Mouse (Mus musculus) lung, postnatal 0 days (tissue): ENCODE results near the gene Tex19.2. TPM values are rescaled to one million over a fixed set of nuclear protein-coding genes. Genes with fewer than 3 reads are reported as not detected.

Experiments
- ATAC-seq: fragments of 200-750 bp; cut with Nextera tagmentation; 2 replicates; pipeline ENCODE4 v1.8.0; 2017; ENCODE audit warnings: moderate library complexity
- DNase-seq: peaks from one replicate; pipeline ENCODE4 v3.0.0-alpha.2; 2016; ENCODE audit warnings: low spot score
- H3K27ac ChIP-seq: fragments of 300-500 bp; sonication (generic); 2 replicates; pipeline ENCODE4 v1.5.1; 2014; ENCODE audit warnings: antibody characterized with exemption, mild to moderate bottlenecking, low read length, mixed read lengths
- H3K27me3 ChIP-seq: fragments of 300-500 bp; sonication (generic); replicated peaks from 2 replicates; pipeline ENCODE4 v1.6.1; 2014; ENCODE audit warnings: low read length, mixed read lengths; ENCODE audit not compliant: insufficient read depth
- H3K36me3 ChIP-seq: fragments of 300-500 bp; sonication (generic); 2 replicates; pipeline ENCODE4 v1.6.1; 2014; ENCODE audit warnings: low read length, mixed read lengths; ENCODE audit not compliant: insufficient read depth
- H3K4me1 ChIP-seq: fragments of 300-500 bp; sonication (generic); 2 replicates; pipeline ENCODE4 v1.6.1; 2014; ENCODE audit warnings: antibody characterized with exemption, low read depth, low read length, mixed read lengths; ENCODE audit not compliant: insufficient read depth
- H3K4me2 ChIP-seq: fragments of 300-500 bp; sonication (generic); replicated peaks from 2 replicates; pipeline ENCODE4 v1.6.1; 2014; ENCODE audit warnings: low read depth, mild to moderate bottlenecking, low read length, moderate library complexity, mixed read lengths
- H3K4me3 ChIP-seq: fragments of 300-500 bp; sonication (generic); 2 replicates; pipeline ENCODE4 v1.5.1; 2014; ENCODE audit warnings: low read depth, low read length
- H3K9ac ChIP-seq: fragments of 300-500 bp; sonication (generic); replicated peaks from 2 replicates; pipeline ENCODE4 v1.6.1; 2014; ENCODE audit warnings: low read depth, mild to moderate bottlenecking
- H3K9me3 ChIP-seq: fragments of 300-500 bp; sonication (generic); 2 replicates; pipeline ENCODE4 v1.6.1; 2016; ENCODE audit warnings: low read length, mixed read lengths
- CTCF ChIP-seq: IDR thresholded peaks from 2 replicates; pipeline ENCODE4 v1.5.1; 2016; ENCODE audit warnings: antibody characterized with exemption, mild to moderate bottlenecking
- EP300 ChIP-seq: IDR thresholded peaks from 2 replicates; pipeline ENCODE4 v1.6.1; 2016; ENCODE audit warnings: antibody characterized with exemption, mild to moderate bottlenecking, control low read depth
- WGBS: fragments of 180-500 bp; shearing (Covaris S2); extraction: QIAGEN DNeasy Blood & Tissue Kit; methylation state at CpG from one replicate; pipeline ENCODE4 v1.1.7; 2014; 5-methylcytosine and 5-hydroxymethylcytosine counted together
- polyA plus RNA-seq: library from polyadenylated mRNA; unstranded; fragments of >200 nt; fragmentation: Nextera tagmentation; extraction: Ambion mirVana; gene quantifications from 2 replicates; pipeline ENCODE4 v1.2.1, GENCODE M21; 2015

Gene Tex19.2
- not detected in 2 replicates for polyA plus RNA-seq

- Histone ChIP-seq H3K27ac (no peak within 1 kb of the TSS), H3K27me3 (no peaks in the 10 kb centered on the region), H3K9me3 (no peaks in the 10 kb centered on the region), H3K4me3 (no peak within 1 kb of the TSS), H3K4me1 (no peaks in the 10 kb centered on the region), H3K4me2 (no peak within 1 kb of the TSS), H3K9ac (no peak within 1 kb of the TSS), H3K36me3 (no peaks in the 10 kb centered on the region)
- DNase-seq, result no peak
- ATAC-seq, result no peak
- TF ChIP-seq CTCF, result no peak
- no peak for TF ChIP-seq EP300
- 80% methylated on average over 3 of the region's 3 CpGs for whole genome bisulfite sequencing
Measured at GRCm38 (mm10) chr11:121118577-121118976, at the start of gene Tex19.2. Gene Tex19.2, minus strand, starts transcription at chr11:121118677.

GRCm38 (mm10) chr11:121163751-121164150 lies 45.3 kb upstream of the Tex19.2 start:
- H3K4me2 ChIP-seq, result no peak overlapping the region
- H3K9me3 ChIP-seq, result no peaks in the 10 kb centered on the region
- no peak overlapping the region for H3K9ac ChIP-seq
- ATAC-seq (no peak), DNase-seq (no peak)
- no peaks in the 10 kb centered on the region for H3K27me3 ChIP-seq
- WGBS, result 70% methylated on average over 4 of the region's 4 CpGs
- no peak overlapping the region for H3K27ac ChIP-seq
- no peaks in the 10 kb centered on the region for H3K36me3 ChIP-seq
- H3K4me3 ChIP-seq, result no peak overlapping the region
- no peak for TF ChIP-seq CTCF
- no peak for TF ChIP-seq EP300
- no peaks in the 10 kb centered on the region for H3K4me1 ChIP-seq

DNA sequence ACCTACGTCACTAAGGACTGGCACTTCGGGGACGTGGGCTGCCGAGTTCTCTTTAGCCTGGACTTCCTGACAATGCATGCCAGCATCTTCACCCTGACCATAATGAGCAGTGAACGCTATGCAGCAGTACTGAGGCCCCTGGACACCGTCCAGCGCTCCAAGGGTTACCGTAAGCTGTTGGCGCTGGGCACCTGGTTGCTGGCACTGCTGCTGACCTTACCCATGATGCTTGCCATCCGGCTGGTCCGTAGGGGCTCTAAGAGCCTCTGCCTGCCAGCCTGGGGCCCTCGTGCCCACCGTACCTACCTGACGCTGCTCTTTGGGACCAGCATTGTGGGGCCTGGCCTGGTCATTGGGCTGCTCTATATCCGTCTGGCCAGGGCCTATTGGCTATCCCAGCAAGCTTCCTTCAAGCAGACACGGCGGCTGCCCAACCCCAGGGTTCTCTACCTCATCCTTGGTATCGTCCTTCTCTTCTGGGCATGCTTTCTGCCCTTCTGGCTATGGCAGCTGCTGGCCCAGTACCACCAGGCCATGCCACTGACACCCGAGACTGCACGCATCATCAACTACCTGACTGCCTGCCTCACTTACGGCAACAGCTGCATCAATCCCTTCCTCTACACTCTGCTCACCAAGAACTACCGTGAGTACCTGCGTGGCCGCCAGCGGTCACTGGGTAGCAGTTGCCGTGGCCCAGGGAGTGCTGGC lies 42.3 kb upstream of the Tex19.2 start:
- no peak overlapping the region for H3K4me2 ChIP-seq
- ATAC-seq, result no peak

GRCm38 (mm10) chr11:121159971-121160370 lies 41.5 kb upstream of the Tex19.2 start, which contains the start of gene Uts2r:
Gene Uts2r, plus strand, starts transcription at chr11:121160271.
- no peak for ATAC-seq
- Histone ChIP-seq H3K4me2 (no peak within 1 kb of the TSS), H3K9ac (no peak within 1 kb of the TSS), H3K4me3 (no peak within 1 kb of the TSS), H3K4me1 (0 out of 2 replicates have a peak, but pooled peaks cover 8% of the 10 kb centered on the region), H3K36me3 (no peaks in the 10 kb centered on the region), H3K27ac (no peak within 1 kb of the TSS), H3K9me3 (no peaks in the 10 kb centered on the region), H3K27me3 (peaks cover 16% of the 10 kb centered on the region; the same call in 1 of the 2 replicates)
- 88% methylated on average over 5 of the region's 5 CpGs for WGBS
- TF ChIP-seq CTCF, result no peak
- TF ChIP-seq EP300, result no peak
- DNase-seq, result no peak

More for the DNA sequence above, 42.3 kb upstream of the Tex19.2 start:
- no peak for TF ChIP-seq CTCF
- no peak for TF ChIP-seq EP300
- DNase-seq, result no peak
- Histone ChIP-seq H3K27me3 (peaks cover 16% of the 10 kb centered on the region; the same call in 1 of the 2 replicates), H3K4me1 (0 out of 2 replicates have a peak, but pooled peaks cover 8% of the 10 kb centered on the region), H3K27ac (no peak overlapping the region), H3K9ac (no peak overlapping the region), H3K36me3 (no peaks in the 10 kb centered on the region), H3K9me3 (no peaks in the 10 kb centered on the region), H3K4me3 (no peak overlapping the region)
- 85% methylated on average over 26 of the region's 26 CpGs for WGBS

DNA sequence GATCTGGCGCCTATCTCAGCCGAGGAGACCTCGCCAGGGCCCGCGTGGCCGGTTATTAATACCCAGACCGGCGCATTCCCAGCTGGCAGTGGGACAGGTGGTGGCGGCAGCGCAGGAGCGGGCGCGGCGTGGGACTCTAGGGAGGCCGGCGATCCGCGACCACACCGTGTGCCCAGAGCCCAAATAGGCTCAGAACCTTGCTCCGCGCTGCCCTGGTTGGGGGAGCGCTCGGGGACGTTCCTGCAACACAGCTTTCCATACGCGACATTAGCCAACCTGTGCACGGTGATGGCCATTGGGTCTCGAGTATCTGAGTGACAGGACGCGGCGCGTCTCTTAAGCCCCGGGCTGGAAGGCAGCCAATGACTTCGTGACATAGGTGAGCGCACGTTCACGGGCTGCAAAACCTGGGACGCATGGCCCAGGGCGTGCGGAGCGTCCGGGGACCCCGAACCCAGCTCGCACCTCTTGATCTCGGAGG lies 38.0 kb upstream of the Tex19.2 start:
- Histone ChIP-seq H3K27me3 (peaks cover 16% of the 10 kb centered on the region; the same call in 1 of the 2 replicates), H3K4me3 (peak overlapping the region; percentile 25)

DNA sequence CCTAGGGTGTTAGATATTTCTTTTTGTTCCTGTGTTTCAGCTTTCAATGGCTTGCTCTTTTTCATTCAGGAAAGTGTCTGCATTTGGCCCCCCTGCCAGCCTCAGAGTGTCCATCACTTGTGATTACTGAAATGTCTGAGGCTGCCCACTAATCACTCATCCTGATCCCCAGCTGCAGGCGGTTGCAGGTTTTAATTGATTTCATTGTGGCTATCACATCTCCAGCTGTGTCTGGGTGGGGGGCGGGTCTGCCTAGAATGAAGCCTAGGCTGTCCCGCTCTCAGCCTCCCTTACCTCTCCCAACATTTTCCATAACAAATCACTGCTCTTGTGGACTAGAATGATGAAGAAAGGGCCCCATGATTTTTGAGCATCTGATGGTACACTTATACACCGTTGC lies 35.7 kb upstream of the Tex19.2 start:
- Histone ChIP-seq H3K27me3 (peaks cover 16% of the 10 kb centered on the region; the same call in 1 of the 2 replicates), H3K9ac (no peak overlapping the region)
- no peak for DNase-seq

More for the DNA sequence above, 38.0 kb upstream of the Tex19.2 start:
- Histone ChIP-seq H3K36me3 (no peaks in the 10 kb centered on the region), H3K4me1 (0 out of 2 replicates have a peak, but pooled peaks cover 8% of the 10 kb centered on the region), H3K27ac (no peak overlapping the region), H3K9ac (no peak overlapping the region), H3K4me2 (peak overlapping the region; percentile 44), H3K9me3 (no peaks in the 10 kb centered on the region)
- DNase-seq, result no peak
- 3% methylated on average over 45 of the region's 45 CpGs for WGBS
- no peak for TF ChIP-seq CTCF
- TF ChIP-seq EP300, result no peak
- 0 out of 2 replicates have a peak, but pooled peaks have one; percentile 28 for ATAC-seq

More for the DNA sequence above, 35.7 kb upstream of the Tex19.2 start:
- no peak for ATAC-seq
- 42% methylated on average over 4 of the region's 4 CpGs for WGBS
- no peak for TF ChIP-seq EP300
- no peak for TF ChIP-seq CTCF
- no peak overlapping the region for H3K4me2 ChIP-seq
- no peak overlapping the region for H3K27ac ChIP-seq
- H3K4me1 ChIP-seq, result 0 out of 2 replicates have a peak, but pooled peaks cover 8% of the 10 kb centered on the region
- no peak overlapping the region for H3K4me3 ChIP-seq
- H3K36me3 ChIP-seq, result no peaks in the 10 kb centered on the region
- no peaks in the 10 kb centered on the region for H3K9me3 ChIP-seq
